Mouse (Mus musculus) embryonic fibroblast, embryonic 13.5 days (primary cell): ENCODE results near the gene Clec2e. TPM values are rescaled to one million over a fixed set of nuclear protein-coding genes. Genes with fewer than 3 reads are reported as not detected.
A peak's percentile ranks its signal among the peaks of the same experiment; 100 is the strongest.

Source experiments
- H3K27ac ChIP-seq: 2 replicates; pipeline ENCODE4 v1.5.1; 2012; ENCODE audit warnings: low read length, control low read depth, inconsistent platforms; ENCODE audit not compliant: insufficient read depth
- H3K4me1 ChIP-seq: 2 replicates; pipeline ENCODE4 v1.6.1; 2011; ENCODE audit warnings: low read length; ENCODE audit not compliant: control insufficient read depth, insufficient read depth
- H3K4me3 ChIP-seq: 2 replicates; pipeline ENCODE4 v1.5.1; 2011; ENCODE audit warnings: mild to moderate bottlenecking, control low read depth, low read length; ENCODE audit not compliant: insufficient read depth
- CTCF ChIP-seq: IDR thresholded peaks from 2 replicates; pipeline ENCODE4 v1.5.1; 2011; ENCODE audit warnings: mild to moderate bottlenecking, control low read depth, low read length, moderate library complexity, borderline replicate concordance; ENCODE audit not compliant: insufficient read depth
- POLR2A ChIP-seq: IDR thresholded peaks from 2 replicates; pipeline ENCODE4 v1.6.1; 2011; ENCODE audit warnings: low read depth, mild to moderate bottlenecking, control low read depth, low read length, moderate library complexity
- polyA plus RNA-seq: library from polyadenylated mRNA; stranded (reverse); fragments of >200 nt; gene quantifications from 2 replicates; pipeline ENCODE4 v1.2.4, GENCODE M21; 2011; ENCODE audit warnings: low read depth; ENCODE audit not compliant: missing spikeins, insufficient read length

The Clec2e gene
- polyA plus RNA-seq, 1 experiment, result not detected

- H3K4me1 ChIP-seq, result no peaks in the 10 kb centered on the region
- TF ChIP-seq POLR2A (no peak), CTCF (no peak)
- H3K4me3 ChIP-seq, result no peak overlapping the region
- H3K27ac ChIP-seq, result no peak overlapping the region
These were observed 42.7 kb downstream of the Clec2e start for GRCm38 (mm10) chr6:129058013-129058412.

GRCm38 (mm10) chr6:129056237-129056636 is 44.5 kb downstream of the Clec2e start:
- no peaks in the 10 kb centered on the region for H3K4me1 ChIP-seq
- no peak for TF ChIP-seq CTCF
- TF ChIP-seq POLR2A, result no peak
- H3K27ac ChIP-seq, result no peak overlapping the region
- H3K4me3 ChIP-seq, result no peak overlapping the region

- H3K4me1 ChIP-seq, result no peaks in the 10 kb centered on the region
- TF ChIP-seq POLR2A (no peak), CTCF (no peak)
- no peak overlapping the region for H3K27ac ChIP-seq
These were observed 49.0 kb downstream of the Clec2e start for GRCm38 (mm10) chr6:129051731-129052130.

GRCm38 (mm10) chr6:129051086-129051485 is 49.6 kb downstream of the Clec2e start:
- no peaks in the 10 kb centered on the region for H3K4me1 ChIP-seq
- no peak for TF ChIP-seq POLR2A
- TF ChIP-seq CTCF, result no peak
- no peak overlapping the region for H3K4me3 ChIP-seq
- no peak overlapping the region for H3K27ac ChIP-seq

More at GRCm38 (mm10) chr6:129051731-129052130, 49.0 kb downstream of the Clec2e start:
- no peak overlapping the region for H3K4me3 ChIP-seq

GRCm38 (mm10) chr6:129049596-129050251 is 51.0 kb downstream of the Clec2e start:
- Histone ChIP-seq H3K4me3 (no peak overlapping the region), H3K4me1 (no peaks in the 10 kb centered on the region), H3K27ac (no peak overlapping the region)
- no peak for TF ChIP-seq CTCF
- TF ChIP-seq POLR2A, result no peak

- Histone ChIP-seq H3K4me3 (peak overlapping the region; percentile 16), H3K27ac (no peak overlapping the region), H3K4me1 (no peaks in the 10 kb centered on the region)
- no peak for TF ChIP-seq POLR2A
- TF ChIP-seq CTCF, result no peak
These were observed 51.7 kb downstream of the Clec2e start for GRCm38 (mm10) chr6:129048857-129049473.

GRCm38 (mm10) chr6:129048381-129048780 is 52.3 kb downstream of the Clec2e start:
- Histone ChIP-seq H3K27ac (no peak overlapping the region), H3K4me3 (no peak overlapping the region), H3K4me1 (no peaks in the 10 kb centered on the region)
- TF ChIP-seq CTCF (no peak), POLR2A (no peak)

GRCm38 (mm10) chr6:129045601-129046000 is 55.1 kb downstream of the Clec2e start, which contains the start of gene Klrb1f:
TSS of gene Klrb1f (plus strand) at chr6:129045901.
- TF ChIP-seq POLR2A, result no peak
- TF ChIP-seq CTCF, result no peak
- Histone ChIP-seq H3K4me3 (no peak within 1 kb of the TSS), H3K27ac (no peak within 1 kb of the TSS), H3K4me1 (no peaks in the 10 kb centered on the region)

GRCm38 (mm10) chr6:129042470-129042869 is 58.2 kb downstream of the Clec2e start:
- H3K4me3 ChIP-seq, result no peak overlapping the region
- TF ChIP-seq CTCF, result no peak
- TF ChIP-seq POLR2A, result no peak
- no peak overlapping the region for H3K27ac ChIP-seq
- H3K4me1 ChIP-seq, result no peaks in the 10 kb centered on the region

Other genes with a start within 250 kb of the Clec2e start
- gene Clec2i, start 213.3 kb downstream of the Clec2e start, polyA plus RNA-seq, result not detected in 2 replicates
- gene BC035044, start 209.8 kb downstream of the Clec2e start, polyA plus RNA-seq, result not detected in 2 replicates
- gene Clec2g, start 166.5 kb downstream of the Clec2e start, polyA plus RNA-seq, result not detected in 2 replicates
- not detected in 2 replicates for gene Klrb1f, start 55.0 kb downstream of the Clec2e start, polyA plus RNA-seq
- gene Clec2d, start 79.7 kb upstream of the Clec2e start, polyA plus RNA-seq, result 45.1 and 55.3 TPM in 2 replicates
- not detected in 2 replicates for gene Cd69, start 174.5 kb upstream of the Clec2e start, polyA plus RNA-seq
- not detected in 2 replicates for gene 4922502D21Rik, start 230.9 kb upstream of the Clec2e start, polyA plus RNA-seq
- gene Clec12a, start 241.8 kb upstream of the Clec2e start, polyA plus RNA-seq, result 0.61 TPM in 1 of 2 replicates, not detected in the other